Mouse (Mus musculus): Measurements from ENCODE around the gene Aff1. TPM values are rescaled to one million over a fixed set of nuclear protein-coding genes. Genes with fewer than 3 reads are reported as not detected.

Gene Aff1
- polyA plus RNA-seq, 1 experiment from 2014 or later, result 11.2 TPM

GRCm38 (mm10) chr5:103754330-103755134 lies 62.4 kb downstream of the Aff1 start:
- H3K27me3 ChIP-seq (ENCODE audit: control insufficient read depth, insufficient read depth, low read length), result no peaks in the 10 kb centered on the region
- peak overlapping the region; percentile 93 for H3K27ac ChIP-seq (ENCODE audit: low read depth, low read length)
- peak overlapping the region; percentile 86 for H3K9ac ChIP-seq (ENCODE audit: low read length)
- no peaks in the 10 kb centered on the region for H3K36me3 ChIP-seq (ENCODE audit: control insufficient read depth, insufficient read depth, low read length)
- peak overlapping the region; percentile 69 for H3K4me2 ChIP-seq (ENCODE audit: low read depth)
- DNase-seq (ENCODE audit: low spot score) (peak; percentile 59), ATAC-seq (ENCODE audit: insufficient read depth, low FRiP score, low TSS enrichment) (no peak; the same call in 1 of the 2 replicates)
- no peaks in the 10 kb centered on the region for H3K9me3 ChIP-seq (ENCODE audit: control insufficient read depth, low read length)
- 4% methylated on average over 32 of the region's 42 CpGs for WGBS
- H3K4me3 ChIP-seq (ENCODE audit: low read depth, low read length), result peak overlapping the region; percentile 72
- no peaks in the 10 kb centered on the region for H3K4me1 ChIP-seq (ENCODE audit: control insufficient read depth, insufficient read depth, low read length)

GRCm38 (mm10) chr5:103755135-103755487 lies 62.9 kb downstream of the Aff1 start:
- H3K9me3 ChIP-seq (ENCODE audit: control insufficient read depth, low read length), result no peaks in the 10 kb centered on the region
- H3K27me3 ChIP-seq (ENCODE audit: control insufficient read depth, insufficient read depth, low read length), result no peaks in the 10 kb centered on the region
- H3K9ac ChIP-seq (ENCODE audit: low read length), result no peak overlapping the region
- DNase-seq (ENCODE audit: low spot score), result no peak
- peaks cover 2% of the 10 kb centered on the region for H3K4me1 ChIP-seq (ENCODE audit: control insufficient read depth, insufficient read depth, low read length)
- peak overlapping the region; percentile 72 for H3K4me3 ChIP-seq (ENCODE audit: low read depth, low read length)
- no peak for ATAC-seq (ENCODE audit: insufficient read depth, low FRiP score, low TSS enrichment)
- WGBS, result 47% methylated on average over 3 of the region's 3 CpGs
- H3K27ac ChIP-seq (ENCODE audit: low read depth, low read length), result no peak overlapping the region
- H3K4me2 ChIP-seq (ENCODE audit: low read depth), result peak overlapping the region; percentile 69
- H3K36me3 ChIP-seq (ENCODE audit: control insufficient read depth, insufficient read depth, low read length), result no peaks in the 10 kb centered on the region

- Histone ChIP-seq H3K27me3 (ENCODE audit: control insufficient read depth, insufficient read depth, low read length) (no peaks in the 10 kb centered on the region), H3K4me1 (ENCODE audit: control insufficient read depth, insufficient read depth, low read length) (peaks cover 11% of the 10 kb centered on the region), H3K9me3 (ENCODE audit: control insufficient read depth, low read length) (no peaks in the 10 kb centered on the region), H3K9ac (ENCODE audit: low read length) (no peak overlapping the region), H3K36me3 (ENCODE audit: control insufficient read depth, insufficient read depth, low read length) (no peaks in the 10 kb centered on the region), H3K4me2 (ENCODE audit: low read depth) (no peak overlapping the region), H3K4me3 (ENCODE audit: low read depth, low read length) (no peak overlapping the region), H3K27ac (ENCODE audit: low read depth, low read length) (no peak overlapping the region)
- ATAC-seq (ENCODE audit: insufficient read depth, low FRiP score, low TSS enrichment) (no peak), DNase-seq (ENCODE audit: low spot score) (no peak)
- WGBS, result 48% methylated on average over 6 of the region's 6 CpGs
Measured at GRCm38 (mm10) chr5:103756231-103756714, 64.1 kb downstream of the Aff1 start.

- H3K9me3 ChIP-seq (ENCODE audit: control insufficient read depth, low read length), result no peaks in the 10 kb centered on the region
- 73% methylated on average over 4 of the region's 4 CpGs for WGBS
- ATAC-seq (ENCODE audit: insufficient read depth, low FRiP score, low TSS enrichment), result no peak
- H3K9ac ChIP-seq (ENCODE audit: low read length), result no peak overlapping the region
- H3K27ac ChIP-seq (ENCODE audit: low read depth, low read length), result no peak overlapping the region
- DNase-seq (ENCODE audit: low spot score), result no peak
- no peak overlapping the region for H3K4me2 ChIP-seq (ENCODE audit: low read depth)
- H3K4me1 ChIP-seq (ENCODE audit: control insufficient read depth, insufficient read depth, low read length), result peaks cover 11% of the 10 kb centered on the region
- no peaks in the 10 kb centered on the region for H3K36me3 ChIP-seq (ENCODE audit: control insufficient read depth, insufficient read depth, low read length)
- no peak overlapping the region for H3K4me3 ChIP-seq (ENCODE audit: low read depth, low read length)
- no peaks in the 10 kb centered on the region for H3K27me3 ChIP-seq (ENCODE audit: control insufficient read depth, insufficient read depth, low read length)
Measured at GRCm38 (mm10) chr5:103758491-103758890, 66.3 kb downstream of the Aff1 start.

GRCm38 (mm10) chr5:103759489-103760424 lies 67.6 kb downstream of the Aff1 start:
- Histone ChIP-seq H3K4me1 (ENCODE audit: control insufficient read depth, insufficient read depth, low read length) (peaks cover 11% of the 10 kb centered on the region), H3K9me3 (ENCODE audit: control insufficient read depth, low read length) (no peaks in the 10 kb centered on the region), H3K4me2 (ENCODE audit: low read depth) (peak overlapping the region; percentile 57), H3K4me3 (ENCODE audit: low read depth, low read length) (peak overlapping the region; percentile 6), H3K9ac (ENCODE audit: low read length) (no peak overlapping the region; the same call in 1 of the 2 replicates), H3K27me3 (ENCODE audit: control insufficient read depth, insufficient read depth, low read length) (no peaks in the 10 kb centered on the region), H3K36me3 (ENCODE audit: control insufficient read depth, insufficient read depth, low read length) (no peaks in the 10 kb centered on the region), H3K27ac (ENCODE audit: low read depth, low read length) (no peak overlapping the region)
- ATAC-seq (ENCODE audit: insufficient read depth, low FRiP score, low TSS enrichment) (0 out of 2 replicates have a peak, but pooled peaks have one; percentile 27), DNase-seq (ENCODE audit: low spot score) (peak; percentile 31)
- WGBS, result 36% methylated on average over 14 of the region's 14 CpGs

GRCm38 (mm10) chr5:103760425-103761131 lies 68.4 kb downstream of the Aff1 start:
- DNase-seq (ENCODE audit: low spot score) (peak; percentile 46), ATAC-seq (ENCODE audit: insufficient read depth, low FRiP score, low TSS enrichment) (peak; percentile 31)
- peak overlapping the region; percentile 23; the same call in 1 of the 2 replicates for H3K9ac ChIP-seq (ENCODE audit: low read length)
- H3K36me3 ChIP-seq (ENCODE audit: control insufficient read depth, insufficient read depth, low read length), result no peaks in the 10 kb centered on the region
- WGBS, result 3% methylated on average over 20 of the region's 20 CpGs
- H3K27me3 ChIP-seq (ENCODE audit: control insufficient read depth, insufficient read depth, low read length), result no peaks in the 10 kb centered on the region
- H3K4me3 ChIP-seq (ENCODE audit: low read depth, low read length), result peak overlapping the region; percentile 6
- peaks cover 11% of the 10 kb centered on the region for H3K4me1 ChIP-seq (ENCODE audit: control insufficient read depth, insufficient read depth, low read length)
- H3K9me3 ChIP-seq (ENCODE audit: control insufficient read depth, low read length), result no peaks in the 10 kb centered on the region
- H3K4me2 ChIP-seq (ENCODE audit: low read depth), result peak overlapping the region; percentile 57
- 0 out of 2 replicates have a peak overlapping the region, but pooled peaks have one; percentile 0 for H3K27ac ChIP-seq (ENCODE audit: low read depth, low read length)

GRCm38 (mm10) chr5:103761754-103762153 lies 69.6 kb downstream of the Aff1 start:
- WGBS, result 84% methylated on average over 7 of the region's 7 CpGs
- ATAC-seq (ENCODE audit: insufficient read depth, low FRiP score, low TSS enrichment), result no peak

GRCm38 (mm10) chr5:103762850-103763254 lies 70.7 kb downstream of the Aff1 start:
- H3K9me3 ChIP-seq (ENCODE audit: control insufficient read depth, low read length), result no peaks in the 10 kb centered on the region
- H3K27ac ChIP-seq (ENCODE audit: low read depth, low read length), result no peak overlapping the region
- H3K4me2 ChIP-seq (ENCODE audit: low read depth), result no peak overlapping the region
- ATAC-seq (ENCODE audit: insufficient read depth, low FRiP score, low TSS enrichment) (no peak), DNase-seq (ENCODE audit: low spot score) (no peak)
- H3K4me3 ChIP-seq (ENCODE audit: low read depth, low read length), result no peak overlapping the region
- 82% methylated on average over 4 of the region's 4 CpGs for WGBS
- H3K36me3 ChIP-seq (ENCODE audit: control insufficient read depth, insufficient read depth, low read length), result 0 out of 2 replicates have a peak, but pooled peaks cover 2% of the 10 kb centered on the region
- peaks cover 11% of the 10 kb centered on the region for H3K4me1 ChIP-seq (ENCODE audit: control insufficient read depth, insufficient read depth, low read length)
- H3K27me3 ChIP-seq (ENCODE audit: control insufficient read depth, insufficient read depth, low read length), result no peaks in the 10 kb centered on the region
- no peak overlapping the region for H3K9ac ChIP-seq (ENCODE audit: low read length)

More at GRCm38 (mm10) chr5:103761754-103762153, 69.6 kb downstream of the Aff1 start:
- peaks cover 11% of the 10 kb centered on the region for H3K4me1 ChIP-seq (ENCODE audit: control insufficient read depth, insufficient read depth, low read length)
- H3K27me3 ChIP-seq (ENCODE audit: control insufficient read depth, insufficient read depth, low read length), result no peaks in the 10 kb centered on the region
- DNase-seq (ENCODE audit: low spot score), result no peak
- H3K9ac ChIP-seq (ENCODE audit: low read length), result no peak overlapping the region
- no peaks in the 10 kb centered on the region for H3K9me3 ChIP-seq (ENCODE audit: control insufficient read depth, low read length)
- 0 out of 2 replicates have a peak, but pooled peaks cover 2% of the 10 kb centered on the region for H3K36me3 ChIP-seq (ENCODE audit: control insufficient read depth, insufficient read depth, low read length)
- no peak overlapping the region for H3K27ac ChIP-seq (ENCODE audit: low read depth, low read length)
- no peak overlapping the region for H3K4me3 ChIP-seq (ENCODE audit: low read depth, low read length)
- no peak overlapping the region for H3K4me2 ChIP-seq (ENCODE audit: low read depth)
